Mouse (Mus musculus) intestine, embryonic 15.5 days (tissue): ENCODE measurements around the gene Ube2q1. TPM values are rescaled to one million over a fixed set of nuclear protein-coding genes. Genes with fewer than 3 reads are reported as not detected.

ENCODE experiments used
- ATAC-seq: fragments of 200-750 bp; cut with Nextera tagmentation; 2 replicates; pipeline ENCODE4 v1.8.0; 2017; ENCODE audit warnings: moderate TSS enrichment, moderate library complexity
- H3K27ac ChIP-seq: fragments of 300-500 bp; sonication (generic); 2 replicates; pipeline ENCODE4 v1.5.1; 2015; ENCODE audit warnings: mild to moderate bottlenecking, inconsistent platforms
- H3K27me3 ChIP-seq: fragments of 300-500 bp; sonication (generic); replicated peaks from 2 replicates; pipeline ENCODE4 v1.6.1; 2015; ENCODE audit warnings: inconsistent platforms
- H3K36me3 ChIP-seq: fragments of 300-500 bp; sonication (generic); 2 replicates; pipeline ENCODE4 v1.6.1; 2015; ENCODE audit warnings: inconsistent platforms
- H3K4me1 ChIP-seq: fragments of 300-500 bp; sonication (generic); replicated peaks from 2 replicates; pipeline ENCODE4 v1.6.1; 2015; ENCODE audit warnings: inconsistent platforms
- H3K4me2 ChIP-seq: fragments of 300-500 bp; sonication (generic); replicated peaks from 2 replicates; pipeline ENCODE4 v1.6.1; 2015; ENCODE audit warnings: mild to moderate bottlenecking, inconsistent platforms
- H3K4me3 ChIP-seq: fragments of 300-500 bp; sonication (generic); replicated peaks from 2 replicates; pipeline ENCODE4 v1.5.1; 2015; ENCODE audit warnings: inconsistent platforms
- H3K9ac ChIP-seq: fragments of 300-500 bp; sonication (generic); 2 replicates; pipeline ENCODE4 v1.6.1; 2015; ENCODE audit warnings: inconsistent platforms
- H3K9me3 ChIP-seq: fragments of 300-500 bp; sonication (generic); 2 replicates; pipeline ENCODE4 v1.6.1; 2016; ENCODE audit warnings: inconsistent platforms
- WGBS: fragments of 180-500 bp; shearing (Covaris S2); methylation state at CpG from one replicate; pipeline ENCODE4 v1.1.7; 2015; 5-methylcytosine and 5-hydroxymethylcytosine counted together
- polyA plus RNA-seq: library from polyadenylated mRNA; unstranded; fragments of >200 nt; fragmentation: Nextera tagmentation; extraction: Ambion mirVana; gene quantifications from 2 replicates; pipeline ENCODE4 v1.2.1, GENCODE M21; 2015

Gene Ube2q1
- polyA plus RNA-seq, 1 experiment from 2014 or later, result 12.3 TPM

GRCm38 (mm10) chr3:89810841-89811240 is 37.4 kb downstream of the Ube2q1 start:
- no peak for ATAC-seq
- H3K4me2 ChIP-seq, result no peak overlapping the region
- no peaks in the 10 kb centered on the region for H3K36me3 ChIP-seq
- H3K4me1 ChIP-seq, result no peaks in the 10 kb centered on the region
- H3K9ac ChIP-seq, result no peak overlapping the region
- no peaks in the 10 kb centered on the region for H3K27me3 ChIP-seq
- H3K4me3 ChIP-seq, result no peak overlapping the region
- no peaks in the 10 kb centered on the region for H3K9me3 ChIP-seq
- H3K27ac ChIP-seq, result no peak overlapping the region

DNA sequence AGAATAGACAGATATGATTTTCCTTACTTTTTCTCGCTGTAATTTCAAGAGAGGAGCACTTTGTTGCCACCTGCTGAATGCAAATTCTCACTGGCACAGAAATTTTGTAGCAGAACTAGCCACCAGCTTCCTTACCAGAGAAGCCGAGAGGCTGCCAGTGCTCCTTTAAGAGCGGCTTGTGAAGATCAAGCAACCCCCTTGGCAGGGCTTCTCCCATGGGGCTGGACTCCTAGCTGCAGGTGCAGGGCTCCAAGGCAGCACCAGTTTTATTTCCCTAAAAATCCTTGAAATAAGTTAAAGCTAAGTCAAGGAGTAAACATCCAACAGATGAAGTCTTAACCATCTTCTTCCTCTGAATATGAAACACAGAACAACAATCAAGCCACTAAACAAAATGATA is 38.8 kb downstream of the Ube2q1 start:
- no peaks in the 10 kb centered on the region for H3K9me3 ChIP-seq
- no peak overlapping the region for H3K9ac ChIP-seq
- ATAC-seq, result no peak
- no peak overlapping the region for H3K27ac ChIP-seq
- no peak overlapping the region for H3K4me3 ChIP-seq
- no peaks in the 10 kb centered on the region for H3K4me1 ChIP-seq
- H3K36me3 ChIP-seq, result no peaks in the 10 kb centered on the region
- WGBS, result 75% methylated on average over 3 of the region's 3 CpGs
- no peak overlapping the region for H3K4me2 ChIP-seq
- H3K27me3 ChIP-seq, result no peaks in the 10 kb centered on the region

DNA sequence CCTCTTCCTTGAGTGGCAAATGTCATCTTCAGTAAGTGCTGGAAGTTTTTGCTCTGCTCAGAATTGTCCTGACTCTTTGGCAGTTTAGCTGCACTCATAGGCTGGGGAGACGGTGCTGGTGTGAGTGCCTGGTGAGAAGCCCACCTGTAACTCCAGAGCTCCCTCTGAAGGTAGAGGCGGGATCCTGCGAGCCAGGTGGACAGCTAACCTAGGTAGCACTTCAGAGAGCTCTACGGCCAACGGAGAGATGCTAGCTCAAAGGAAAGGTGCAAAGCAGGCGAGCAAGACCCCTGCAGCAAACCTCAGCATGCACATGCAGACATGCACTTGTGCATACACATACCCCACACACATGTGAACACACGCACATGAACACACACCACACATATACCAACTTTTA is 40.6 kb downstream of the Ube2q1 start:
- ATAC-seq, result no peak
- 70% methylated on average over 7 of the region's 7 CpGs for whole genome bisulfite sequencing

GRCm38 (mm10) chr3:89817056-89817455 is 43.6 kb downstream of the Ube2q1 start:
- Histone ChIP-seq H3K9ac (no peak overlapping the region), H3K9me3 (no peaks in the 10 kb centered on the region), H3K4me1 (no peaks in the 10 kb centered on the region), H3K27me3 (no peaks in the 10 kb centered on the region; the same call in 1 of the 2 replicates), H3K27ac (no peak overlapping the region), H3K4me2 (no peak overlapping the region), H3K4me3 (no peak overlapping the region), H3K36me3 (no peaks in the 10 kb centered on the region)
- ATAC-seq, result no peak
- WGBS, result 61% methylated on average over 4 of the region's 4 CpGs

More for the DNA sequence above, 40.6 kb downstream of the Ube2q1 start:
- Histone ChIP-seq H3K4me1 (no peaks in the 10 kb centered on the region), H3K9me3 (no peaks in the 10 kb centered on the region), H3K4me2 (no peak overlapping the region), H3K27ac (no peak overlapping the region), H3K27me3 (no peaks in the 10 kb centered on the region), H3K9ac (no peak overlapping the region), H3K36me3 (no peaks in the 10 kb centered on the region), H3K4me3 (no peak overlapping the region)

- WGBS, result 60% methylated on average over 3 of the region's 3 CpGs
- no peak for ATAC-seq
- H3K27me3 ChIP-seq, result no peaks in the 10 kb centered on the region; the same call in 1 of the 2 replicates
- no peaks in the 10 kb centered on the region for H3K36me3 ChIP-seq
- H3K9me3 ChIP-seq, result no peaks in the 10 kb centered on the region
- H3K9ac ChIP-seq, result no peak overlapping the region
- H3K27ac ChIP-seq, result no peak overlapping the region
- H3K4me2 ChIP-seq, result no peak overlapping the region
- no peak overlapping the region for H3K4me3 ChIP-seq
- no peaks in the 10 kb centered on the region for H3K4me1 ChIP-seq
These were observed 45.2 kb downstream of the Ube2q1 start for GRCm38 (mm10) chr3:89818605-89819004.

DNA sequence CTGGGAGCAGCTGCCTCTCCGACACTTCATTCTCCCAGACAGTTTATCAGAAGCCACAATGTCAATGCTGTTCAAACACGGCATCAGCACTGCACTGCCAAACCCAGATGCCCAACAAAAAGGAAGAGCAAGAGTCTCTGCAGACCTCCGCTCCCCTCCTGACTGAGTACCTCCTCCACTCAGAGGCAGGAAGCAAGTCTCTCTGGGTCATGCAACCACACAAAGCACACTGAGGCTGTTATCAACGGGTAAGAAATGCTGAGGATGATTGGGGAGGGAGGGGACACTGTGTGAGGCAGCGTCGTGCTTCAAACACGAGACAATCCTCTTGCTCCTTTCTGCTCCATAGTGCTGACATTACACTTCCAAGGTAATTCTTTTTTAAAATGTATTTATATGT is 46.5 kb downstream of the Ube2q1 start:
- no peak for ATAC-seq
- Histone ChIP-seq H3K36me3 (no peaks in the 10 kb centered on the region), H3K4me2 (no peak overlapping the region), H3K9me3 (no peaks in the 10 kb centered on the region), H3K27ac (no peak overlapping the region), H3K4me3 (no peak overlapping the region), H3K9ac (no peak overlapping the region), H3K4me1 (no peaks in the 10 kb centered on the region), H3K27me3 (no peaks in the 10 kb centered on the region; the same call in 1 of the 2 replicates)
- WGBS, result 60% methylated on average over 7 of the region's 7 CpGs

DNA sequence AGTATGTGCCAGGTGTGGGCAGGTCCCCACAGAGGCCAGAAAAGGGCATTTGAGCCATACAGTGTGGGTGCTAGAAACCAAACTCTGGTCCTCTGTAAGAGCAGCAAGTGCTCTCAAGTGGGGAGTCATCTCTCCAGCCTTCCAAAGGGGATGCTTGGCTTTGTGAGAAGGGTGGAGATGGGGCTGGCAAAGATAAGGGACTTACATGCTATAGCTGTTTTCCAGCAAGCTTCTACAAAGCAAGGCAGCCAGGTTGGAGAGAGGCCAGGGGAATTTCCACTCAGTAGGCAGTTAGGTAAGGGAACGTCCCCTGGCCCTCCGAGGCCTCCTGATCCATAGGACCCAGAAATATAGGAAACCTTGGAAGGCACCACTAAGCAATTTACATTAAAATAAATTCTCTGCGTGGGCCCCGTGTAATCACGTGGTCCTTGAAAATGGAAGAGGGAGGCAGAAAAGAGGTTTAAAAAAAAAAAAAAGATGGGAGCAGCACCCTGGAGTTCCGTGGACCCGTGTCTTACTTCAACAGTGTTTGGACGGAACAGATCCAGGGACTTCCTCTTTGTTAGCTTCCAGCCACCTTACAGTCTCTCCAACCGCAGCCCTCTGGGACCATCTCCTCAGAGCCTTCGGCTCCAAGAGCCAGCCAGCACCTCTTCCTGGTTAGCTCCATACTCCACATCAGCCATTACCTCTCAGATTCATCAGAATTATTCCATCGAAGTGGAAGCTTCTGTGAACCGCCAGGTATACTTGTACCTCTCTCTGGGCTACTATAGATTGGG is 47.1 kb downstream of the Ube2q1 start:
- Histone ChIP-seq H3K36me3 (no peaks in the 10 kb centered on the region), H3K27ac (no peak overlapping the region), H3K4me1 (no peaks in the 10 kb centered on the region), H3K9ac (no peak overlapping the region), H3K9me3 (no peaks in the 10 kb centered on the region), H3K27me3 (no peaks in the 10 kb centered on the region; the same call in 1 of the 2 replicates), H3K4me3 (no peak overlapping the region), H3K4me2 (no peak overlapping the region)
- ATAC-seq, result no peak
- 84% methylated on average over 12 of the region's 12 CpGs for WGBS

DNA sequence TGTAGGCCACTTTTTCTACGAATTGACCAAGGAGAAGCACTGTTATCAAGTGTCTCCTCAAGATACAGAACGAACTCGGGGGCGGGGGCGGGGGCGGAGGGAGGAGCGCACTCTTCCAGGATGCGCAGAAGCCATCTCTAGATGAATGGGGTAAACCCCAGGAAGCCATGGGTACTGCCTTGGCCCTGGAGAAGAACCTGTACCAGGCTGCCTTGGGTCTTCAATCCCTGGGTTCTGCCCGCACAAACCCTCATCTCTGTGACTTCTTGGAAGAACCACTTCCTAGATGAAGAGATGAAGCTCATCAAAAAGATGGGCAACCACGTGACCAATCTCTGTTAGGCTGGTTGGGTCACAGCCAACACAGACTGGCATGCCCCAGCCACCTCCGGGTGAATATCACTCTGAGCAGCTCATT is 47.7 kb downstream of the Ube2q1 start:
- 84% methylated on average over 11 of the region's 11 CpGs for WGBS
- no peak overlapping the region for H3K4me2 ChIP-seq

DNA sequence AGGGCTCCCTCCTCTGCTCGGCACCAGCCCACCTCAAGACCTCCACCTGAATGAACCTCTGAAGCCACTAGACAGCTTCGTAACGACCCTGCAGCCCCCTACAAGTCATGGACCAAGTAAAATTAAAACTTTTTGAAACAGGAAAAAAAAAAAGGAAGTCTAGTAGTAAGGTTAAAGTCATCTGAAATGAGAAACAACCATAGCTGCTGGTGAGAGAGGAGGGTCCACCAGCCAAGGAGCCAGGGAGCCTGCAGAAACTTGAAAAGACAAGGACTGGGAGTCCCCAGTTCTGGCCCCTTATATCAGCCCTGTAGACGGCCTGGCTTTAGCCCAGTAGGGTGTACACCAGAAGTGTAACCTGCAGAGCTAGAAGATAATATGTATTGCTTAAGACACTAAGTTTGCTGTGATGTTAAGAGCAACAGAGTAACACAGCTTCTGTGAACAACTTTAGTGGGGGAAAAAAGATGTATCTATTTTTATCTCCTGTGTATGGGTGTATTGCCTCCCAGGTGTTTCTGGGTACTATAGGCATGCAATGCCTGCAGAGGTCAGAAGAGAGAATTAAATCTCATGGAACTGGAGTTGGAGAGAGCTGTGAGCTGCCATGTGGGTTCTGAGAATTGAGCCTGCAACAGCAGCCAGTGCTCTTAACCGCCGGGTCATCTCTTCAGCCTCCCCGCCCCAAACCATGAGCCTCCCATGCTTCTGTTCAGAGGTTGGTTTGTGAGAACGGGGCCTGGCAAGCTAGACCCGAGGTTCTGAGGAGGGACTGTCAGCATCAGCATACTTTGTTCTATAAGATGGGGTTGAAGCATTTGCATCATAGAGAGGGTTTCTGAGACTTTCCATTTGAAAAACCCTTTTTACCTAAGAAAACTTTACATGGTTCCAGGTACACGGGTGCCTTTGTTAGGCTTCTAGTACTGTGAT is 48.4 kb downstream of the Ube2q1 start:
- Histone ChIP-seq H3K9ac (no peak overlapping the region), H3K4me3 (no peak overlapping the region), H3K4me2 (no peak overlapping the region), H3K27me3 (no peaks in the 10 kb centered on the region; the same call in 1 of the 2 replicates), H3K4me1 (no peaks in the 10 kb centered on the region), H3K9me3 (no peaks in the 10 kb centered on the region), H3K27ac (no peak overlapping the region), H3K36me3 (no peaks in the 10 kb centered on the region)
- WGBS, result 75% methylated on average over 10 of the region's 10 CpGs
- ATAC-seq, result no peak

More for the DNA sequence above, 47.7 kb downstream of the Ube2q1 start:
- Histone ChIP-seq H3K4me3 (no peak overlapping the region), H3K36me3 (no peaks in the 10 kb centered on the region), H3K27ac (no peak overlapping the region), H3K27me3 (no peaks in the 10 kb centered on the region; the same call in 1 of the 2 replicates), H3K4me1 (no peaks in the 10 kb centered on the region), H3K9me3 (no peaks in the 10 kb centered on the region), H3K9ac (no peak overlapping the region)
- ATAC-seq, result no peak

DNA sequence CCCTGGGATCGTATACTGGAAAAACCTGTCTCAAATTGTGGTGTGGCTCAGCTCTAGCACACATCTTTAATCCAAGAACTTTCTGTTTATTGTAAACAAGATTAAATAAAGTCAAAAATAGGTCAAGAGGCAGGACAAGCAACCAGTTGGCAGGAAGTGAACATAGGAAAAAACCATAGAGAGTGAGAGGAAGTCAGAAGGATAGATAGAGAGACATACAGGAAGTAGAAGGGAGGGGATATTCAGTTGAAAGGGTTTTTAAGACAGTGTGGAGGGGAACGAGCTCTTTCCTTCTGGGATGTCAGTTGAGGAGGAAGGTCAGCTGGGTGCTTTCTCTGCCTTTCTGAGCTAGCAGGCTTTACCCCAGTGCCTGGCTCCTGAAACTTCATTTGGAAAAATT is 50.2 kb downstream of the Ube2q1 start:
- H3K27ac ChIP-seq, result no peak overlapping the region
- no peak overlapping the region for H3K9ac ChIP-seq
- no peaks in the 10 kb centered on the region for H3K4me1 ChIP-seq
- no peak overlapping the region for H3K4me2 ChIP-seq
- peaks cover 4% of the 10 kb centered on the region for H3K27me3 ChIP-seq
- ATAC-seq, result no peak
- H3K36me3 ChIP-seq, result no peaks in the 10 kb centered on the region
- no peaks in the 10 kb centered on the region for H3K9me3 ChIP-seq
- 53% methylated on average over 2 of the region's 2 CpGs for WGBS
- H3K4me3 ChIP-seq, result no peak overlapping the region

DNA sequence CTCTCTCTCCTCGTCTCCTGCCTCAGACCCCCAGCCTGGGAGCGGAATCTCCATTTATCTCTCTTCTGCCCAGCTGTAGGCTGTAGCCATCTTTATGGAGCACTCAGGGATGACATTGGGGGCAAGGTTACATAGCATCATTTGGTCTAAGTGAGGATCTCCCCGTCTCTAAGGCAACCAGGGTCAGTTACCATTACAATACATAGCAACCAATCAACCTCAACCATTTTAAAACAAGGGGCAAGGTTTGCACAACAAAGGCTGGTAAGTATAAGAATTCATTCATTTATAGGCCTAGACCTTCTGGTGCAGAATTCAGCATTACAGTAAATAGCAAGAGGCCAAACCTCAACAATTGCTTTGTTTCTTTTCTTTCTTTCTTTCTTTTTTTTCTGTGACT is 52.9 kb downstream of the Ube2q1 start:
- peaks cover 26% of the 10 kb centered on the region for H3K27me3 ChIP-seq
- ATAC-seq, result no peak
- no peak overlapping the region for H3K4me3 ChIP-seq
- H3K9ac ChIP-seq, result no peak overlapping the region
- H3K4me2 ChIP-seq, result no peak overlapping the region
- H3K36me3 ChIP-seq, result no peaks in the 10 kb centered on the region
- H3K9me3 ChIP-seq, result no peaks in the 10 kb centered on the region
- WGBS, result 72% methylated on average over 3 of the region's 3 CpGs
- H3K27ac ChIP-seq, result no peak overlapping the region
- H3K4me1 ChIP-seq, result peaks cover 6% of the 10 kb centered on the region

DNA sequence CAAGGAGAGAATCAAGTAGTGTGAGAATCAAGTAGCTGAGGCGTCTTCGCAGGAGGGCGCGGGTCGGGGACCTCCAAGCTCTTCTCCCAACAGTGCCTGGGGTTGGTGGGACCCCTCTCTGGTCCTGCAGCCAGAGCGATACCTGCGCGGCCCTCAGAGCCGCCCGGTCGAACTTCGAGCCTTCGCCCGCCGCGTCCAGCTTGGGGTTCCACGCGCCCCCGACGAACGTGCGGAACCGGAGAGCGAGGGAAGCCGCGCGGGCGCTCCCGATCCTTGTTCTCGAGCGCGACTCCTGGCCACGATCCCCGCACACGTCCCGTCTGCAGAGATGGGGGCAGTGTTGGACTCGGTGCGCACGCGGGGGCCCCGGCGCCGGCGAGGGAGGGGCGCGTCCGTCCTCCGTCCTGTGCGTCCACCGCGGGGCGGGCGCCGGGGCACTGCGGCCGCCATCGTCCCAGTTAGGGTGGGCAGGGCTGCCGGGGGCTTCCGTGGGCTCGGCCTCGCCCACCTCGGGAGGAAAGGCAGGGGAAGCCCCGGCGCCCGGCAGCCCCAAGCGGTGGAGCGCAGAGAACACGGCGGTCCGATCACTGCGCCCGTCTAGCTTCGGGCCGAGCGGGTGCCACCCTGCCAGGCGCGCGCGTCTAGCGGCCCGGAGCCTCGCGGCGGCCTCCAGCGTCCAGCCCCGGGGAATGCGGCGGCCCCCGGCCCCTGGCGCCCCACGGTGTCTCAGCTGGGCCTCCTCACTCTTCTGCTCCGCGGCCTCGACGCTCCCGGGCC is 57.6 kb downstream of the Ube2q1 start, which contains the start of gene She:
Gene She, plus strand, starts transcription at position 556 of the 777 bp plus-strand sequence.
- Histone ChIP-seq H3K9me3 (no peaks in the 10 kb centered on the region), H3K36me3 (no peaks in the 10 kb centered on the region), H3K4me2 (peak within 1 kb of the TSS; percentile 77), H3K27me3 (peaks cover 56% of the 10 kb centered on the region), H3K27ac (peak within 1 kb of the TSS; percentile 32), H3K4me1 (peaks cover 11% of the 10 kb centered on the region), H3K9ac (peak within 1 kb of the TSS; percentile 49), H3K4me3 (peak within 1 kb of the TSS; percentile 51)
- WGBS, result 2% methylated on average over 89 of the region's 96 CpGs
- peak; percentile 47 for ATAC-seq
